Mouse (Mus musculus) embryonic facial prominence, embryonic 14.5 days (tissue): Measurements from ENCODE around the gene Fam89b. TPM values are rescaled to one million over a fixed set of nuclear protein-coding genes. Genes with fewer than 3 reads are reported as not detected.
A peak's percentile ranks its signal among the peaks of the same experiment; 100 is the strongest.

ENCODE experiments used
- ATAC-seq: fragments of 200-750 bp; cut with Nextera tagmentation; 2 replicates; pipeline ENCODE4 v1.8.0; 2017; ENCODE audit warnings: low read depth, moderate number of reproducible peaks, moderate TSS enrichment
- DNase-seq: peaks from one replicate; pipeline ENCODE4 v3.0.0-alpha.2; 2015; ENCODE audit warnings: low spot score
- H3K27ac ChIP-seq: fragments of 300-500 bp; sonication (generic); replicated peaks from 2 replicates; pipeline ENCODE4 v1.5.1; 2014; ENCODE audit warnings: low read depth, mild to moderate bottlenecking, low read length, moderate library complexity
- H3K27me3 ChIP-seq: fragments of 300-500 bp; sonication (generic); replicated peaks from 2 replicates; pipeline ENCODE4 v1.6.1; 2014; ENCODE audit warnings: low read length; ENCODE audit not compliant: control insufficient read depth, insufficient read depth
- H3K36me3 ChIP-seq: fragments of 300-500 bp; sonication (generic); 2 replicates; pipeline ENCODE4 v1.6.1; 2014; ENCODE audit warnings: low read length, mixed read lengths; ENCODE audit not compliant: control insufficient read depth, insufficient read depth
- H3K4me1 ChIP-seq: fragments of 300-500 bp; sonication (generic); 2 replicates; pipeline ENCODE4 v1.6.1; 2014; ENCODE audit warnings: antibody characterized with exemption, low read length; ENCODE audit not compliant: control insufficient read depth, insufficient read depth
- H3K4me2 ChIP-seq: fragments of 300-500 bp; sonication (generic); 2 replicates; pipeline ENCODE4 v1.6.1; 2014; ENCODE audit warnings: low read depth, mild to moderate bottlenecking, low read length, moderate library complexity, mixed read lengths
- H3K4me3 ChIP-seq: fragments of 300-500 bp; sonication (generic); 2 replicates; pipeline ENCODE4 v1.5.1; 2014; ENCODE audit warnings: low read depth, mild to moderate bottlenecking, low read length
- H3K9ac ChIP-seq: fragments of 300-500 bp; sonication (generic); 2 replicates; pipeline ENCODE4 v1.6.1; 2014; ENCODE audit warnings: low read depth, mild to moderate bottlenecking, low read length, moderate library complexity, mixed read lengths
- H3K9me3 ChIP-seq: fragments of 300-500 bp; sonication (generic); 2 replicates; pipeline ENCODE4 v1.6.1; 2016; ENCODE audit warnings: low read length; ENCODE audit not compliant: control insufficient read depth
- WGBS: fragments of 180-500 bp; shearing (Covaris S2); extraction: QIAGEN DNeasy Blood & Tissue Kit; methylation state at CpG from one replicate; pipeline ENCODE4 v1.1.7; 2014; 5-methylcytosine and 5-hydroxymethylcytosine counted together
- polyA plus RNA-seq: library from polyadenylated mRNA; unstranded; fragments of >200 nt; fragmentation: Nextera tagmentation; extraction: Ambion mirVana; gene quantifications from 2 replicates; pipeline ENCODE4 v1.2.1, GENCODE M21; 2014

Gene Fam89b
- polyA plus RNA-seq, 1 experiment from 2014 or later = 101 TPM

DNA sequence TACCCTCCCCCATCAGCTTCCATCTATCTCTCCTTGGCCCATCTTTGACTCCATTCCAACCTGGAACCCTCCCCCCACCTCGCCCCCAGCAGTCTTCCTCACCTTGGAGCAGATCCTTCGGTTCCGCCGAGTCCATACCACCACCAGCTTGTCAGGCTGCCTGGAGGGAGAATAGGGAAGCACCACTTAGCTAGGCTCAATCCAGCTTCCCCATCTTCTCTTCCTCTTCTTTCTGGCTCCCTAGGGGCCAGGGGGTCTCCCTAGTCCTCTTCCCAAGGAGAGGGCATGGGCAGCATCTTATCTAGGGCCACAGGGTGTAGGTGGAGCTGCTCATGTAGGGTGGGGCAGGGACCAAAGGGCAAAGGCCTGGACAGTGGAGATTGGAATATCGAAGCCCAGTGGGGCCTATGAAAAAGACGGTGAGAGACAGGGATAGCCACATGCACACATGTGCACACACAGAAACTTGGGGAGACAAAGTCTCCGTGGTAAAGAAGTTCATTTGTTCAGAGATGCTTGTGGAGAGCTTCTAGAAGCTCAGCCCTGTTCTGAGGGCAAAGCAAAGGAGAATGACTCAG lies 6.5 kb downstream of the Fam89b start:
- H3K4me2 ChIP-seq = no peak overlapping the region
- DNase-seq = no peak
- H3K9me3 ChIP-seq = no peaks in the 10 kb centered on the region
- no peaks in the 10 kb centered on the region for H3K27me3 ChIP-seq
- H3K9ac ChIP-seq = no peak overlapping the region
- peaks cover 68% of the 10 kb centered on the region for H3K36me3 ChIP-seq
- H3K4me1 ChIP-seq = peaks cover 24% of the 10 kb centered on the region
- WGBS = 83% methylated on average over 7 of the region's 7 CpGs
- ATAC-seq = no peak
- no peak overlapping the region for H3K27ac ChIP-seq
- no peak overlapping the region for H3K4me3 ChIP-seq

- ATAC-seq = no peak
- 91% methylated on average over 6 of the region's 6 CpGs for WGBS
- H3K36me3 ChIP-seq = peaks cover 67% of the 10 kb centered on the region
Measured at GRCm38 (mm10) chr19:5721233-5721632, 8.2 kb downstream of the Fam89b start.

DNA sequence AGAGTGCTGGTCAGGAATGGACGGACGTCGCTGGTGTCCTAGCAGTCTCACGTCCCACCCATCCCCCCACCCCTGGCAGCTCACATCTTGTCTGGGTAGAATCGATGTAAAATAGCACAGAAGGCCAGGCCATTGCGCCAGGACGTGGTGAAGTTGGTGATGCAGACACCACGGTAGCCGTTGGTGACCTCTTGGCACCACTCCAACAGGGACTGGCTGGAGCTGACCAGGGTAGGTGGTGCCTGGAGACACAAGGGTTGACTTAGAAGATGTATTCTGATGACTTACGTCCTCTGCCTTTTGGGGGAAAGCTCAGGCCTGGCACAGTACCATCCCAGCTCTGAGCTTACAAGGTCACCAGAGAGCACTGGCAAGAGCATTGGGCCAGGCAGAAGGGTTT lies 12.5 kb downstream of the Fam89b start:
- Histone ChIP-seq H3K36me3 (peaks cover 70% of the 10 kb centered on the region), H3K9ac (no peak overlapping the region), H3K27me3 (no peaks in the 10 kb centered on the region), H3K4me2 (no peak overlapping the region), H3K4me1 (peaks cover 11% of the 10 kb centered on the region; the same call in 1 of the 2 replicates), H3K27ac (no peak overlapping the region), H3K4me3 (no peak overlapping the region), H3K9me3 (no peaks in the 10 kb centered on the region)
- 63% methylated on average over 10 of the region's 10 CpGs for WGBS
- DNase-seq = no peak
- no peak for ATAC-seq

More at GRCm38 (mm10) chr19:5721233-5721632, 8.2 kb downstream of the Fam89b start:
- no peaks in the 10 kb centered on the region for H3K9me3 ChIP-seq
- peaks cover 9% of the 10 kb centered on the region for H3K4me1 ChIP-seq
- H3K27me3 ChIP-seq = no peaks in the 10 kb centered on the region
- no peak overlapping the region for H3K4me2 ChIP-seq
- H3K27ac ChIP-seq = no peak overlapping the region
- H3K4me3 ChIP-seq = no peak overlapping the region
- DNase-seq = no peak
- H3K9ac ChIP-seq = no peak overlapping the region

GRCm38 (mm10) chr19:5715793-5716688 lies 13.4 kb downstream of the Fam89b start:
- Histone ChIP-seq H3K4me1 (peaks cover 11% of the 10 kb centered on the region; the same call in 1 of the 2 replicates), H3K4me3 (no peak overlapping the region), H3K9ac (0 out of 2 replicates have a peak overlapping the region, but pooled peaks have one; percentile 25), H3K9me3 (no peaks in the 10 kb centered on the region), H3K36me3 (peaks cover 66% of the 10 kb centered on the region), H3K27ac (no peak overlapping the region), H3K4me2 (peak overlapping the region; percentile 20; the same call in 1 of the 2 replicates), H3K27me3 (no peaks in the 10 kb centered on the region)
- 32% methylated on average over 43 of the region's 43 CpGs for WGBS
- ATAC-seq = peak; percentile 38
- peak; percentile 21 for DNase-seq

DNA sequence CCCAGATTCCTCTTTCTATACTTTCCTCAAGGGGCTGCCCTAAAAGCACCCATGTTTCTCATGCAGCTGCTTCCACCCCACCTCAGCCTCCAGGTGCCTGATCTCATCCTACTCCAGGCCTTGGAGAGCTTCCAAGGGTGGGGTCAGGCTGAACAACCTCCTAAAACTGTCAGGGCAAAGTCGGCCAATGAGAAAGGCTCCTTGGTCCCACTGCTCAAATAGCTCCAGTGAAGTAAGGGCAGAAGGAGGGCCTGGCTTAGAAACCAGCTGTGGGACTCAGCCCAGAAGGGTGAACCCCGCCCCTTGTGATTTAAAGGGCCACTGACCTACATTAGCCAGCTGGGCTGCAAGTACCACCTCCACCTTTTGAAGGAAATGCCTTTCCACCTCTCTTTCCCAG lies 15.7 kb downstream of the Fam89b start:
- Histone ChIP-seq H3K27ac (peak overlapping the region; percentile 53), H3K9ac (no peak overlapping the region), H3K36me3 (peaks cover 62% of the 10 kb centered on the region), H3K27me3 (no peaks in the 10 kb centered on the region), H3K4me1 (peaks cover 11% of the 10 kb centered on the region; the same call in 1 of the 2 replicates), H3K9me3 (no peaks in the 10 kb centered on the region), H3K4me2 (no peak overlapping the region), H3K4me3 (no peak overlapping the region)
- ATAC-seq = peak; percentile 65
- peak; percentile 84 for DNase-seq
- WGBS = 0% methylated on average over 1 of the region's 2 CpGs

- no peak for ATAC-seq
- Histone ChIP-seq H3K36me3 (peaks cover 62% of the 10 kb centered on the region), H3K4me2 (no peak overlapping the region), H3K27ac (peak overlapping the region; percentile 53), H3K9me3 (no peaks in the 10 kb centered on the region), H3K9ac (no peak overlapping the region), H3K4me1 (peaks cover 11% of the 10 kb centered on the region; the same call in 1 of the 2 replicates), H3K4me3 (no peak overlapping the region), H3K27me3 (no peaks in the 10 kb centered on the region)
- WGBS = 61% methylated on average over 5 of the region's 5 CpGs
- no peak for DNase-seq
Measured at GRCm38 (mm10) chr19:5713255-5713654, 16.2 kb downstream of the Fam89b start.

- H3K4me3 ChIP-seq = no peak overlapping the region
- H3K9me3 ChIP-seq = no peaks in the 10 kb centered on the region
- peaks cover 74% of the 10 kb centered on the region for H3K36me3 ChIP-seq
- ATAC-seq = no peak
- H3K27me3 ChIP-seq = no peaks in the 10 kb centered on the region
- no peak overlapping the region for H3K4me2 ChIP-seq
- WGBS = 93% methylated on average over 14 of the region's 14 CpGs
- H3K27ac ChIP-seq = no peak overlapping the region
- peaks cover 11% of the 10 kb centered on the region; the same call in 1 of the 2 replicates for H3K4me1 ChIP-seq
- no peak overlapping the region for H3K9ac ChIP-seq
- no peak for DNase-seq
Measured at GRCm38 (mm10) chr19:5711907-5712460, 17.5 kb downstream of the Fam89b start.

- WGBS = 23% methylated on average over 3 of the region's 3 CpGs
- Histone ChIP-seq H3K27ac (no peak overlapping the region), H3K9me3 (no peaks in the 10 kb centered on the region), H3K9ac (no peak overlapping the region), H3K36me3 (peaks cover 74% of the 10 kb centered on the region), H3K27me3 (no peaks in the 10 kb centered on the region), H3K4me1 (peaks cover 11% of the 10 kb centered on the region; the same call in 1 of the 2 replicates), H3K4me3 (no peak overlapping the region), H3K4me2 (no peak overlapping the region)
- ATAC-seq (no peak; the same call in 1 of the 2 replicates), DNase-seq (peak; percentile 73)
Measured at GRCm38 (mm10) chr19:5711218-5711617, 18.2 kb downstream of the Fam89b start.
